Mouse (Mus musculus) C2C12 (cell line): Measurements from ENCODE around the gene Fam131a.

ENCODE experiments used
- CTCF ChIP-seq: IDR thresholded peaks from one replicate; pipeline ENCODE4 v1.5.1; 2011; ENCODE audit not compliant: control insufficient read depth, insufficient read depth, insufficient read length
- MYOG ChIP-seq: IDR thresholded peaks from one replicate; pipeline ENCODE4 v1.6.1; 2011; ENCODE audit not compliant: control insufficient read depth, insufficient read length; ENCODE audit errors: extremely low read depth
- USF1 ChIP-seq: IDR thresholded peaks from one replicate; pipeline ENCODE4 v1.6.1; 2011; ENCODE audit warnings: low read depth, mild to moderate bottlenecking, control low read depth, moderate library complexity

GRCm38 (mm10) chr16:20676702-20677101 is 16.3 kb upstream of the Fam131a start:
- TF ChIP-seq CTCF (no peak), MYOG (no peak), USF1 (no peak)
